Mouse (Mus musculus): Measurements from ENCODE around the gene Sirpa. TPM values are rescaled to one million over a fixed set of nuclear protein-coding genes. Genes with fewer than 3 reads are reported as not detected.

Sirpa gene
- total and polyA plus RNA-seq, 3 experiments = 20.4 to 30.6 (median 27.1) TPM

DNA sequence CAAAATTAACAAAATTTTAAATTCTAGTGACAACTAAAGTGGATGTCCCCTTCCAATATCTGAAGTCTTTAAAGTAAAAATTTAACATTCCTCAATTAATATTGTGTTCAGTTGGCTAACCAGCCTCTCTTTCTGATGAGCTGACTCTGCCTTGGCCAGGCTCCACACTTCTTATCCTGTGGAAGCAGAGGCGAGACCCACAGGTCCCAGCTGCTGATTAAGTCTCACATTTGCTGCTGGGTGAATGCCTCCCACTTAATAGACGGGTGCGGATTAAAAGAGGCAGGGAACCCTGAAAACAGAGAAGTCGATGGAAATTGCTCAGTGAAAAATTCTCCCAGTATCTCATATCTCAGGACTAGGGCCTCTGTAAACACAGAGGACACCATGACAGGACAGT, 69.8 kb downstream of the Sirpa start:
- dilution Hi-C loops (cut with MboI; ENCODE audit: extremely low pct_ligation_motif_present, extremely low pct_unique_long_range_greater_than_20kb, low sequenced_read_pairs) = no loop called here
- TF ChIP-seq CHD1 (IDR thresholded peaks at IDR 0.05; ENCODE audit: low read depth, low read length) = no peak
- TF ChIP-seq MAX (IDR thresholded peaks at IDR 0.05; ENCODE audit: low read length) = no peak
- TF ChIP-seq USF2 (conservative IDR thresholded peaks at IDR 0.05; ENCODE audit: low read depth, low read length) = no peak
- TF ChIP-seq GABPA (IDR thresholded peaks at IDR 0.05; ENCODE audit: insufficient replicate concordance, low read depth, low read length) = no peak
- no peak for TF ChIP-seq USF1 (IDR thresholded peaks at IDR 0.05; ENCODE audit: low read depth, low read length)
- TF ChIP-seq BHLHE40 (IDR thresholded peaks at IDR 0.05; ENCODE audit: low read depth, low read length) = no peak
- TF ChIP-seq MEF2A (IDR thresholded peaks at IDR 0.05; ENCODE audit: borderline replicate concordance, low read depth, low read length) = no peak
- TF ChIP-seq CHD2 (IDR thresholded peaks at IDR 0.05; ENCODE audit: low read length) = no peak
- TF ChIP-seq POLR2A (IDR thresholded peaks at IDR 0.05; ENCODE audit: low read depth, low read length) = no peak
- TF ChIP-seq MAZ (IDR thresholded peaks at IDR 0.05; ENCODE audit: low read depth, low read length) = no peak
- no peak for TF ChIP-seq RAD21 (IDR thresholded peaks at IDR 0.05; ENCODE audit: low read depth, low read length)
- TF ChIP-seq E2F4 (IDR thresholded peaks at IDR 0.05; ENCODE audit: insufficient replicate concordance, low read depth, low read length) = no peak
- TF ChIP-seq ZNF384 (IDR thresholded peaks at IDR 0.05; ENCODE audit: low read depth, low read length) = no peak
- no peak for TF ChIP-seq ZC3H11A (IDR thresholded peaks at IDR 0.05; ENCODE audit: low read depth, low read length)
- no peak for TF ChIP-seq MXI1 (IDR thresholded peaks at IDR 0.05; ENCODE audit: low read depth, low read length)
- TF ChIP-seq TCF12 (IDR thresholded peaks at IDR 0.05; ENCODE audit: low read depth, low read length) = no peak
- no peak for TF ChIP-seq IRF4 (IDR thresholded peaks at IDR 0.05; ENCODE audit: low read depth, low read length)
- TF ChIP-seq ETS1 (conservative IDR thresholded peaks at IDR 0.05; ENCODE audit: low read depth, low read length) = no peak
- Histone ChIP-seq H3K4me3 (replicated peaks in 1 of 3; ENCODE audit: low read depth in 2 of 3, low read length in 2 of 3, poor library complexity in 1 of 3) (no peak overlapping the region), H3K9ac (ENCODE audit: insufficient read depth, low read depth) (no peak overlapping the region), H3K9me3 (replicated peaks; ENCODE audit: low read length) (no peaks in the 10 kb centered on the region), H3K79me2 (replicated peaks; ENCODE audit: control insufficient read depth, extremely low read depth, insufficient read depth, poor library complexity, severe bottlenecking) (no peaks in the 10 kb centered on the region), H3K27me3 (replicated peaks) (no peaks in the 10 kb centered on the region), H3K4me1 (ENCODE audit: control insufficient read depth in 1 of 2, insufficient read depth in 2 of 2) (no peaks in the 10 kb centered on the region), H3K36me3 (replicated peaks in 1 of 2; ENCODE audit: control insufficient read depth in 1 of 2, insufficient read depth in 1 of 2, low read length in 1 of 2) (no peaks in the 10 kb centered on the region), H3K4me2 (ENCODE audit: insufficient read depth, low read depth, poor library complexity, severe bottlenecking) (no peak overlapping the region), H3K27ac (ENCODE audit: insufficient read depth, low read depth) (no peak overlapping the region)
- in situ Hi-C loops (cut with MboI; ENCODE audit: low pct_ligation_motif_present, low pct_unique_long_range_greater_than_20kb, low sequenced_read_pairs) = no loop called here
- DNase-seq (ENCODE audit: extremely low read depth) = no peak

DNA sequence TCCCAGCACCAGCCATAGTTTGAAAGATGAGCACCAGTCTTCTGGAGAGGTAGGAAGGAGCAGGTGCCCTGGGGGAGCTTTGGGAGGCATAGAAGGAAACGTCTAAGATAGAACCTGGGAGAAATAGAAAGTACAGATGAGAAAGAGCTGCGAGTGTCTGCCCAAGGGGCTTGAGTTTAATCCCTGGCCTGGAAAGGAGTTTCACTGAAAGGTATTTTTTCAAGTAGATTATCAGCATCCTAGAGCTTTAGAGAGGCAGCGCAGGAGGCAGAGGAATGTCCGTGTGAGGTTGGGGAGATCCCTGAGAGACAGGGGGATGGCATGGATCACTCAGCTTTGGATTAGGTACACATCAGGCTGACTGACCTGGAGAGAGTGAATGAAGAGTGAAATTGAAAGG, 79.3 kb downstream of the Sirpa start:
- Histone ChIP-seq H3K4me2 (ENCODE audit: insufficient read depth, low read depth, poor library complexity, severe bottlenecking) (no peak overlapping the region), H3K9ac (ENCODE audit: insufficient read depth, low read depth) (no peak overlapping the region), H3K9me3 (replicated peaks; ENCODE audit: low read length) (peaks cover 2% of the 10 kb centered on the region), H3K27ac (ENCODE audit: insufficient read depth, low read depth) (no peak overlapping the region), H3K4me3 (replicated peaks in 1 of 3; ENCODE audit: low read depth in 2 of 3, low read length in 2 of 3, poor library complexity in 1 of 3) (no peak overlapping the region), H3K27me3 (replicated peaks) (peaks cover 10% of the 10 kb centered on the region), H3K4me1 (ENCODE audit: control insufficient read depth in 1 of 2, insufficient read depth in 2 of 2) (peaks cover 0 to 4% of the 10 kb centered on the region in 2 experiments; a peak in 2 of 4 replicates), H3K36me3 (replicated peaks in 1 of 2; ENCODE audit: control insufficient read depth in 1 of 2, insufficient read depth in 1 of 2, low read length in 1 of 2) (no peaks in the 10 kb centered on the region), H3K79me2 (replicated peaks; ENCODE audit: control insufficient read depth, extremely low read depth, insufficient read depth, poor library complexity, severe bottlenecking) (no peaks in the 10 kb centered on the region)
- in situ Hi-C loops (cut with MboI; ENCODE audit: low pct_ligation_motif_present, low pct_unique_long_range_greater_than_20kb, low sequenced_read_pairs) = loop anchor here (10.0 kb wide), 1 partner anchor 173 kb away; no protein-coding TSS in a partner anchor
- no peak for DNase-seq (ENCODE audit: extremely low read depth)
- TF ChIP-seq POLR2A (IDR thresholded peaks at IDR 0.05; ENCODE audit: low read depth, low read length) (no peak), UBTF (IDR thresholded peaks at IDR 0.05; ENCODE audit: low read depth, low read length) (no peak), CHD1 (IDR thresholded peaks at IDR 0.05; ENCODE audit: low read depth, low read length) (no peak), GABPA (IDR thresholded peaks at IDR 0.05; ENCODE audit: insufficient replicate concordance, low read depth, low read length) (no peak), CTCF (conservative IDR thresholded peaks at IDR 0.05 in 1 of 2, IDR thresholded peaks at IDR 0.05 in 1 of 2; ENCODE audit: low read depth in 2 of 2, low read length in 2 of 2) (no peak), RAD21 (IDR thresholded peaks at IDR 0.05; ENCODE audit: low read depth, low read length) (no peak), EP300 (IDR thresholded peaks at IDR 0.05; ENCODE audit: low read length) (no peak), CHD2 (IDR thresholded peaks at IDR 0.05; ENCODE audit: low read length) (no peak), RCOR1 (conservative IDR thresholded peaks at IDR 0.05; ENCODE audit: low read depth, low read length) (no peak), ZC3H11A (IDR thresholded peaks at IDR 0.05; ENCODE audit: low read depth, low read length) (no peak), SIN3A (IDR thresholded peaks at IDR 0.05; ENCODE audit: low read length) (no peak), MEF2A (IDR thresholded peaks at IDR 0.05; ENCODE audit: borderline replicate concordance, low read depth, low read length) (no peak), TCF12 (IDR thresholded peaks at IDR 0.05; ENCODE audit: low read depth, low read length) (no peak), MAFK (IDR thresholded peaks at IDR 0.05; ENCODE audit: insufficient replicate concordance, low read length) (no peak)
- dilution Hi-C loops (cut with MboI; ENCODE audit: extremely low pct_ligation_motif_present, extremely low pct_unique_long_range_greater_than_20kb, low sequenced_read_pairs) = no loop called here
